Mouse (Mus musculus) megakaryocyte, embryonic 14.5 days (primary cell): ENCODE measurements around the gene Myt1.

Source experiments
- FLI1 ChIP-seq: IDR thresholded peaks from 2 replicates; pipeline ENCODE4 v1.6.1; 2012; ENCODE audit warnings: low read length, inconsistent platforms, mixed read lengths
- GATA1 ChIP-seq: IDR thresholded peaks from 3 replicates; pipeline ENCODE4 v1.6.1; 2012; ENCODE audit warnings: mixed read lengths, low read length, inconsistent platforms, borderline replicate concordance

DNA sequence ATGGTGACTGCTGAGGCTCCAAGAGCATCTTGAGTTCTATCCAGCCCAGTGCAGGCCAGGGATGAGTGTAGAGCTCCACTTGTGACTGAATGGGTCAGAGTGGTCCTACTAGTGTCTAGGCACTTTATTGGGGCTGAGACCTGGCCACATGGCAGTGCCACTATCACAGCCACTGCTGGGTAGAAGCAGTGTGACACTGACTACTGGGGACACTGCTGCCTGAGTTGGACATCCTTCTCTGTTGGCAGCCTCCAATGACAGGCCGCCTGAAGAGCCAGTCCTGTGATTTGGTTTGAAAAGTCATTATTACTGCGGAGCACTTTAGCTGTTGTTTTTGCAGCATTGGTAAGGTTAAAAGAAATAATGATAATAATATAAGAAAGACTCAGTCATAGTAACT is 10.1 kb downstream of the Myt1 start:
- no peak for TF ChIP-seq GATA1
- no peak for TF ChIP-seq FLI1
